ENCODE assay signal across 25 mouse cellular contexts in genomic region chr14:14541206-14541605, GRCm38 (mm10).
DNase-seq lines count a peak whose midpoint lies in the region; ATAC-seq and TF ChIP-seq lines count a peak whose summit lies in the region.
"Had no signal": no experiment of that assay in that cellular context is flagged by ENCODE, and none has a peak within 500 bp of the region (broad histone marks: within the 10 kb centered on the region; RNA-seq: fewer than 3 reads in every experiment).

No protein-coding gene starts in this region.

- TF ChIP-seq POLR2A in small intestine, adult 2 months (IDR thresholded peaks at IDR 0.05; ENCODE audit: low read depth, low read length) = no peak

- H3K4me2 ChIP-seq in intestine, postnatal 0 days (replicated peaks; ENCODE audit: low read depth) = no peak overlapping the region
- no peak overlapping the region for H3K4me2 ChIP-seq in intestine, embryonic 16.5 days (ENCODE audit: low read depth, low read length)
- no peak overlapping the region for H3K4me2 ChIP-seq in hindbrain, postnatal 0 days (ENCODE audit: low read depth, low read length)
- H3K4me2 ChIP-seq: heart, embryonic 15.5 days; hindbrain, embryonic 15.5 days; kidney, embryonic 15.5 days; limb, embryonic 13.5 days; liver, embryonic 12.5 days had no signal

- H3K9ac ChIP-seq in intestine, postnatal 0 days (ENCODE audit: low read depth, low read length) = no peak overlapping the region
- H3K9ac ChIP-seq in intestine, embryonic 16.5 days (ENCODE audit: low read depth, low read length) = no peak overlapping the region
- no peak overlapping the region for H3K9ac ChIP-seq in hindbrain, postnatal 0 days (replicated peaks; ENCODE audit: low read length)
- H3K9ac ChIP-seq: heart, embryonic 15.5 days; hindbrain, embryonic 15.5 days; kidney, embryonic 15.5 days; limb, embryonic 13.5 days; liver, embryonic 12.5 days had no signal

- H3K9me3 ChIP-seq in intestine, postnatal 0 days (ENCODE audit: control insufficient read depth) = no peaks in the 10 kb centered on the region
- no peaks in the 10 kb centered on the region for H3K9me3 ChIP-seq in intestine, embryonic 16.5 days (ENCODE audit: control insufficient read depth, low read length)
- H3K9me3 ChIP-seq in hindbrain, postnatal 0 days (ENCODE audit: low read length) = no peaks in the 10 kb centered on the region
- H3K9me3 ChIP-seq: heart, embryonic 15.5 days; hindbrain, embryonic 15.5 days; kidney, embryonic 15.5 days; limb, embryonic 13.5 days; liver, embryonic 12.5 days had no signal

- no peak overlapping the region for H3K4me3 ChIP-seq in intestine, postnatal 0 days (ENCODE audit: low read depth, low read length)
- no peak overlapping the region for H3K4me3 ChIP-seq in intestine, embryonic 16.5 days (ENCODE audit: low read length)
- no peak overlapping the region for H3K4me3 ChIP-seq in small intestine, adult 2 months (ENCODE audit: low read depth, low read length)
- H3K4me3 ChIP-seq in hindbrain, postnatal 0 days (ENCODE audit: low read length) = no peak overlapping the region
- H3K4me3 ChIP-seq: heart, embryonic 15.5 days; hindbrain, embryonic 15.5 days; kidney, embryonic 15.5 days; limb, embryonic 13.5 days; liver, embryonic 12.5 days had no signal

- ATAC-seq in intestine, postnatal 0 days = no peak
- ATAC-seq in intestine, embryonic 16.5 days = no peak
- ATAC-seq in granulocyte monocyte progenitor cell, adult 5-6 weeks (replicated peaks; ENCODE audit: poor library complexity, severe bottlenecking) = peak; percentile 56; the same call in 1 of the 2 replicates
- ATAC-seq in hindbrain, postnatal 0 days = no peak
- ATAC-seq: forebrain, embryonic 14.5 days; liver, embryonic 12.5 days; midbrain, embryonic 16.5 days; Patski had no signal

- TF ChIP-seq CTCF in intestine, postnatal 0 days (IDR thresholded peaks at IDR 0.05; ENCODE audit: low read depth) = peak; percentile 42
- TF ChIP-seq CTCF in small intestine, adult 2 months (IDR thresholded peaks at IDR 0.05; ENCODE audit: extremely low read depth, insufficient read length, insufficient replicate concordance, low read depth, low read length) = peak; percentile 36; the same call in 1 of the 2 replicates
- TF ChIP-seq CTCF in hindbrain, postnatal 0 days (IDR thresholded peaks at IDR 0.05; ENCODE audit: low read depth) = no peak

- DNase-seq in B cell, adult 2 months = peak; percentile 57 to 60
- no peak for DNase-seq in urinary bladder, adult 2 months (ENCODE audit: low spot score)
- no peak for DNase-seq in hindbrain, postnatal 0 days (ENCODE audit: low spot score)
- DNase-seq: cerebellum, adult 11-12 months; cerebellum, postnatal 14 days; embryo, embryonic 11 days; heart, adult 18-20 months; heart, postnatal 36 days; kidney, adult 11 months; kidney, postnatal 36 days; lung, adult 18-20 months; lung, postnatal 10 days; right cerebral cortex, adult 18-20 months had no signal

- H3K27ac ChIP-seq in intestine, postnatal 0 days (ENCODE audit: low read depth, low read length) = no peak overlapping the region
- no peak overlapping the region for H3K27ac ChIP-seq in intestine, embryonic 16.5 days (ENCODE audit: low read length)
- H3K27ac ChIP-seq in small intestine, adult 2 months (ENCODE audit: insufficient read depth, low read depth, low read length) = no peak overlapping the region
- no peak overlapping the region for H3K27ac ChIP-seq in hindbrain, postnatal 0 days
- H3K27ac ChIP-seq: heart, embryonic 15.5 days; hindbrain, embryonic 15.5 days; kidney, embryonic 15.5 days; limb, embryonic 13.5 days; liver, embryonic 12.5 days had no signal

- no peaks in the 10 kb centered on the region for H3K4me1 ChIP-seq in intestine, postnatal 0 days (replicated peaks; ENCODE audit: control insufficient read depth, insufficient read depth, low read length)
- H3K4me1 ChIP-seq in intestine, embryonic 16.5 days (ENCODE audit: control insufficient read depth, insufficient read depth, low read length) = 0 out of 2 replicates have a peak, but pooled peaks cover 3% of the 10 kb centered on the region
- peaks cover 5% of the 10 kb centered on the region; the same call in 1 of the 2 replicates for H3K4me1 ChIP-seq in small intestine, adult 2 months (ENCODE audit: control insufficient read depth, insufficient read depth, insufficient read length, low read length)
- H3K4me1 ChIP-seq in hindbrain, postnatal 0 days (ENCODE audit: insufficient read depth, low read length) = no peaks in the 10 kb centered on the region
- H3K4me1 ChIP-seq: heart, embryonic 15.5 days; hindbrain, embryonic 15.5 days; kidney, embryonic 15.5 days; limb, embryonic 13.5 days; liver, embryonic 12.5 days had no signal

- no peaks in the 10 kb centered on the region for H3K27me3 ChIP-seq in intestine, postnatal 0 days (replicated peaks; ENCODE audit: control insufficient read depth, insufficient read depth, low read length)
- no peaks in the 10 kb centered on the region for H3K27me3 ChIP-seq in intestine, embryonic 16.5 days (replicated peaks; ENCODE audit: control insufficient read depth, insufficient read depth, low read length)
- H3K27me3 ChIP-seq in small intestine, adult 2 months (ENCODE audit: control insufficient read depth, insufficient read depth, low read length) = no peaks in the 10 kb centered on the region
- no peaks in the 10 kb centered on the region for H3K27me3 ChIP-seq in hindbrain, postnatal 0 days (ENCODE audit: insufficient read depth, low read length)
- H3K27me3 ChIP-seq: heart, embryonic 15.5 days; hindbrain, embryonic 15.5 days; limb, embryonic 13.5 days; liver, embryonic 12.5 days; Patski had no signal

- no peaks in the 10 kb centered on the region for H3K36me3 ChIP-seq in intestine, postnatal 0 days (ENCODE audit: control insufficient read depth, insufficient read depth)
- no peaks in the 10 kb centered on the region for H3K36me3 ChIP-seq in intestine, embryonic 16.5 days (ENCODE audit: control insufficient read depth, insufficient read depth, low read length)
- no peaks in the 10 kb centered on the region for H3K36me3 ChIP-seq in small intestine, adult 2 months (ENCODE audit: control insufficient read depth, insufficient read depth, low read length)
- H3K36me3 ChIP-seq in hindbrain, postnatal 0 days (ENCODE audit: insufficient read depth, low read length) = no peaks in the 10 kb centered on the region
- H3K36me3 ChIP-seq: heart, embryonic 15.5 days; hindbrain, embryonic 15.5 days; kidney, embryonic 15.5 days; limb, embryonic 13.5 days; liver, embryonic 12.5 days had no signal

Comparison
In these comparisons a context has a peak if more than half of its experiments do, and no peak if none do; other contexts are left out.
1. DNase-seq: peak in B cell, adult 2 months (2 of 2); none in urinary bladder, adult 2 months (single experiment) and hindbrain, postnatal 0 days (single experiment).